Mouse (Mus musculus) gastrocnemius, postnatal 10 days (tissue): Measurements from ENCODE around the gene Coq7. TPM values are rescaled to one million over a fixed set of nuclear protein-coding genes. Genes with fewer than 3 reads are reported as not detected.

Experiments
- DNase-seq: peaks from one replicate; pipeline ENCODE4 v3.0.0; 2021; ENCODE audit warnings: mixed read lengths
- long read RNA-seq, 2 experiments: library from polyadenylated mRNA; stranded (forward); transcript quantifications; one replicate each; pipeline ENCODE4 v2.0.0; 2021
- total RNA-seq, 2 experiments: library from RNA; stranded (reverse); gene quantifications; 2 replicates each; pipeline ENCODE4 v1.2.3; 2021

Coq7 gene
- total RNA-seq, result 10 to 100 TPM; 61.9 to 80.5 TPM
- long read RNA-seq, experiment 1, transcript Coq7-201 (6 exons, 914 nt), result major isoform, 69 of 72 reads
- long read RNA-seq, experiment 1, partial matches to known transcripts, result 1 of 72 reads
- long read RNA-seq, experiment 1, other reads (novel, unspliced or antisense), result 2 of 72 reads
- long read RNA-seq, experiment 2, transcript Coq7-201 (6 exons, 914 nt), result major isoform, 84 of 87 reads
- long read RNA-seq, experiment 2, partial matches to known transcripts, result 1 of 87 reads
- long read RNA-seq, experiment 2, other reads (novel, unspliced or antisense), result 2 of 87 reads

DNA sequence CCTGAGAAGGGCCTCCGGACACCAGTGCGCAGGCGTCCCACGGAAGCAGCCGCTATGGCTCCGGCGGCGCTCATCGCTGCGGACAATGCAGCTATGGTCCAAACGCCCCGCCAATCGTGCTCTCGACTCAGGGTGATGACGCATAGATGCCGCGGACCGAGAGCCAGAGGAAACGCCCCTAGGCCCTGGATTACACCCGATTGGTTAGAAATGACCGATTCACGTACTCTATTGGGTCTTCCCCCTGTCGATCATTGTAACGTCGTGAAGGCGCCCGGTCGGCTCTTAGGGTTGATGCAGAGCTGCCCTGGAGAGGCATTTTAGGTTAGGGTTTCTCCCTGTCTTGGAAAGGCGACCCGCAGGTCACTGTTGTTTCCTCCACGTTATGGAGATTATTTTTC lies at the start of gene Coq7:
Gene Coq7 (minus strand): TSS at position 179 of the 401 bp plus-strand sequence.
- DNase-seq, result no peak

DNA sequence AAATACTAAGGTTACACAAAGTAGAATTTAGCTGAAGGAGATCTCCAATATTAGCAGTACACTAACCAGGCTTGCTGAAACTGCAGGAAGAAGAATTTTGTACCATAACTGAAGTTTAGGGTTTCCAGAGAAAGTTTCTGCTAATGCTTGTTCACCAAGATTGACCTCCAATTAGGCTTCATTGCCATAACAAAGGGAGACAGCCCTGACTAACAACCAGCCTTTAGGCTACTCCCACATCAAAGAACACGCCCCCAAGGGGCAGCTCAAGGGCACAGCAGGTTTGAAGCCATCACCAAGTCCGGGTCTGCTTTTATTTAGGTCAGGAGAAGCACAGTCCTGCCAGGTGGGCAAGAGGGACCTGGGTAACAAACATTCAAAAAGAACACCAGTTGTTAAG lies 46.8 kb upstream of the Coq7 start:
- DNase-seq, result no peak

DNA sequence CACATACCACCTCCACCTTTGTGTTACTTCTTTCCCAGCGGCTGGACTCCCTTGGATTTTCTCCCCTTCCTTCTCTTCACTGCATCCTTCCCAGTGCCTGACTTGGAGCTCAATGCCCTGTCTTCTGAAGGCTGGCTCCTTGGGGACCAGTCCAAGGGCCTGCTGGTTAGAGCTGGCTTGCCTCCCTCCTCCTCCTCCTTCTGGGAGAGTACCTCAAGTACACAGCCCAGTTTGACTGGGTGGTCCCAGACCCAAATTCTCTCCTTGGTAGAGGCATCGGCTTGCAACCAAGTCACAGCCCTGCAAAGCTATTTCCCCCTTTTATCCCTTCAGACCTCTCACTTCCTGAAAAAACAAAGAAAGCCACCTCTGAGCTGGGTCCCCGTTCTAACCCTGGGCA lies 45.1 kb upstream of the Coq7 start:
- no peak for DNase-seq

DNA sequence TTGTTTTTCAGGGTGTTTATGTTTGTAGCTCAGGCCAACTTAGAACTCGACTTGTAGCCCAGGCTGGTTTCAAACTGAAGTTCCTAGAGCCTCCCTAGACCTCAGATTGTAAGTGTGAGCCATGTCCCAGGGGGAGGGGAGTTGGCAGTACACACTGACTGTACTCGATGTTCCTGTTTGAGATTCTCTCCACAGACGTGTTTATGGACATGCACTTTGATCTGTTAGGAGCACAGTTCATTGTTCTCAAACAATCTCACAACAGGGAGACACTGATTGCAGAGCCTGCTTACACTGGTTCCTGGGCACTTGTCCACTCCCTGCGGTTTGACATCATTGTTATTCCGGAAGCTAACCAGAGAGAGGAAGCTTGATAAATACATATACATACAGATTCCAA lies 38.9 kb upstream of the Coq7 start:
- no peak for DNase-seq

DNA sequence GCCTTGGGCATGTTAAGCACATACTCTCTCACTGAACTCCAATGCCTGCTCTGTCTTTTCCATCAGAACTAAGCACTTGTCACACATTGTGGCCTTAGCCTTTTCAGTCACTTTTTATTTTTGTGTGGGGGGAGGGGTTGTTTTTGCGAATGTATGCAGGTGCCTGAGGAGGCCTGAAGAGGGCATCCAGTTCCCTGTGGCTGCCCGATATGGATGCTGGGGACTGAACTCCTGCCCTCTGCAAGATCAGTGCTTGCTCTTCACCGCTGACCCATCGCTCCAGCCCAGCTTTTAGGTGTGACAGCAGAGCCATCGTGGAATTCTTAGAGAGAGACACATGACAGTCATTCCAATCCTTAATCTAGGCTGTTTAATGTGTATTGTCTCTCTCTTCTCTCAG lies 38.2 kb upstream of the Coq7 start:
- DNase-seq, result no peak

DNA sequence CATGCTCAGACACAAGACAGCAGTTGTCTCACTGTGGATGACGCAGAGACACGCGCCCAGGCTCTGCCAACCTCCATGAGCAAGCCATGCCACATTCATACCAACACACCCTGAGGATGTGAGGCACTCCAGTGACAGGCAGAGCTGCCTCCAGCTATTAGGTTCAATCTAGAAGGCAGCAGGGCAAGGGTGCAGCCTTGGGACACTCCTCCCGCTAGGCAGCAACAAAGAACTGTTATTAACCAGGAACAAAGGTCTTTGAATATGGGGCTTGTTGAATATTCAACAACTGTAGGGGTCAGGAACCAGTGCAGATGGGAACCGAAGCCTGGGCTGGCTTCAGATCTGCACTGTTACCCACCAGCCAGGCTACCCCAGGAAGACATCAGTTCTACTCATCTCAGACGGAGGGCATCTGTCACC lies 36.0 kb upstream of the Coq7 start:
- no peak for DNase-seq

DNA sequence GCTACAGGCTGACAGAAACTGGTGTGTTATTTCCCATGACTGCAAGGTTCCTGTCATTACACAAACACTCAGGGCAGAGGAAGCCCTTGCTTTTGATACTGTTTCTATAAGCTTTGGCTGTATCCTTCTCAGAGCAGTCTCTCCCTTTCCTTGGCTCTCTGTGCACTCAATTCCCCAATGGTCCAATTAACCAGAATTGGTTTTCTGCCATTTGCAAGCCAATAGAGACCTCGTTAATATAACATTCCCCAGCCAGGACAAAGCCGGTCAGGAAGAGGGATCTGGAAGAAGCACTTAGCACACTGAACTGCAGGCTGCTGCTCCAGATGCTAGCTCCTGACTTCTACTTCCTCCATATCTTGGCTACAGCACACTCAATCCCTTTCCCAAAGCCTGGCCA lies 21.1 kb upstream of the Coq7 start:
- no peak for DNase-seq

DNA sequence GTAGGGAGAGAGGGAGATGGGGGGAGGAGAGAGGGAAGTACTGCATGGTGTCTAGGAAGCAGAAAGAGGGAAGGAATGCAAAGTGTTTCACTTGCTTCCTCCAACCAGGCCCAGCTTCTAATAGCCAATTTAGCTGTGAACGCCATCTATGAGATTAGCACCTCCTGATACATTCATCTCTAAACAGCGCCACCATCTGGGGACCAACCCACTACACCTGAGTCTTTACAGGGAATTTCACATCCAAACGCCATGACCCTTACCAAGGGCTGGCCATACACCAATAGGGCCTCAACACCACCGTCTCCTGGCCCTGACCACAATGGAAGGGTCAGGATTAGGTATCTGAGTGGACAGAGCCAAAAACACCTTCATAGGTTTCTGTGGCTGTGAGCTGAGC lies 20.7 kb upstream of the Coq7 start:
- DNase-seq, result no peak

DNA sequence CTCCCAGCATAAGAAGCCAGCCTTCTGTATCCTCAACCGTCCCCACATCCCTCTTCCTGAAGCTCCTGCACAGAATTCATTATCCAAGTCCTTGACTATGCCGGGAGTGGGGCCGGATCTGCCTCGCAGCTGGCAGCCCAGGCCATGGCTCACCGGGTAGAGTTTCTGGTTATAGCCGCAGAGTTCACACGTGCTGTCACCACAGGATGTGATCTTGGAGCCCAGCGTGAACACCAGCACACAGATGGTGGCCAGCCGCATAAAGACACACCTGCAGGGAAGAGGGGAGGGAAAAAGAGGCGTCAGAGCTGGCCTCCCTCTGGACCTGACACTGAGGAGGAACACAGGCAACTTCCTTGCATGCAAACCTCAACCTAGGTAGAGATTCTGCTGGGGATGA lies 14.3 kb upstream of the Coq7 start:
- DNase-seq, result no peak

DNA sequence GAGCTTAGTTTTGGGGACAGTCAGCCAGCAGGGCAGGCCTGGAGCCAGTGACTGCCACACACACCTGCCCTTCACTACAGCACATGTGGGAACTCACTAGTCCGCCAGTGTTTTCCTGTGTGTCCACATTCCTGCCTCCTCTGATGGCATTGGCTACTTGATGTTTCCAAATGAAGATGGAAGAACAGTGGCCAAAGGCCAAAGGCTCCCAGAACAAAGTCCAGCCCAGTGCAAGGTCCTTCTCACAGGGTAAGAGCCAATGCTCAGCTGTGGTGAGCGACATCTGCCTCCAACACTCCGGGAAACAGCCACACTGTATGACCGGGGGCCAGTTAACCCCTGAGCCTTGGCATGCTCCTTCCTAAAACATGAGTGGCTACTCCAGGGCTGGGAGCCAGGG lies 11.0 kb upstream of the Coq7 start:
- DNase-seq, result no peak

DNA sequence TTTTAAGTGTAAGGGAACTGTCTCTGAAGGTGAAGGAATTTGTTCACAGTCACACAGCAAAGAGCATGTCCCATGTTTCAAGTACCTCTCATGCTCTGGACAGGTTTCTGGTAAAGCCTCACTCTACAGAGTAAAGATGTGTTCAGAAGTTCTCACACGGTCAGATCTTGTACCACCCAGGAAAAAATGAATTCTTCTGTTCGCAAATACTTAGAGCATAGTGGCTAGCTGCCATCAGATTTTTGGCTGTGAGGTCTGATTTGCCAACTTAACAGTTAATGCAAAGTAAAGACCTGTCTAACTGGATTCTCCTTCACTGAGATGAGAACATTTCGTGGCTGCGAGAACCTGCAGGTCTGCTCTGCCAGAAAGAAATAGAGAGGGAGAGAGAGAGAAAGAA lies 1.9 kb upstream of the Coq7 start:
- DNase-seq, result no peak

DNA sequence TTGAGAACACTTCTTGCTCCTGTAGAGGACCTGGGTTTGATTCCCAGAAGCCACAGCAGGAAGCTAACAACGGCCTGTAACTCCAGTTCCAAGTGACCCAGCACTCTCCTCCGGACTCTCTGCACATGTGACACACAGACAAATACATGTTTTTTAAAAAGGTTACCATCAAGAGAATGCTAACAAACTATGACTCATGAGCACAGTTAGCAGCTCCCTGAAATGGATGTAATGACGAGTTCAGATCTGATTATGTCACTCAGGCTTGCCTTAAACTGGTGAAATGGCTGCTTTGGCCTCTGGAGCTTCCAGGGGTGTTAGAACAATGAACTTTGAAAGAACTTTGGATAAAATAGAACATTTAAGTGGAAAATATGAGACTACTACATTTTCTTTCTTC lies 1.2 kb upstream of the Coq7 start:
- DNase-seq, result no peak

DNA sequence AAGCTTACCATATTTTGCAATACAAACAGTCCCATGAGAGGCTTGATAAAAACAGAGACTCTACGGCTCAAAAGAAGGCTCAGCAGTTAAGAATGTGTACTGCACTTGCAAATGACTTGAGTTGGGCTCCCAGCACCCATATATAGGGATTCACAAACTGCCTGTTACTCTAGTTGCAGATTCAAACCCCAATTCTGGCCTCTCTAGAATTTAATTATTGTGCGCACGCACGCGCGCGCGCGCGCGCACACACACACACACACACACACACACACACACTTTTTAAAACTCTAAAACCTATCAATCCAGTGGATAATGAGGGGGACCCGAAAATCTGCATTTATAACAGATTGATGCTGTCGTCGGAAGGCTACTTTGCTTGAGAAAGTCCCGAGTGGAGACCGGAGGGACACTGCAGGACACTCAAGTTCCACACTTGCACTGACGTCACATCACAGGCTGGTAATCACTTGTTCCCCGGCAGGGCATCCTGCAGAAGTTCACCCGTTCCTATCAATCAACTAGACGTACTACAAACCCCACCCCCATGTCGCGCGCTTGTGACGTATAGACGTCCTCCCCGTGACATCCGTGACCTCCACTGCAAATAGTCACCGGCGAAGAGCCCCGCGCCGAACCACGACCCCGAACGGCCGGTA lies 508 bp downstream of the Coq7 start:
- DNase-seq, result peak; percentile 97

DNA sequence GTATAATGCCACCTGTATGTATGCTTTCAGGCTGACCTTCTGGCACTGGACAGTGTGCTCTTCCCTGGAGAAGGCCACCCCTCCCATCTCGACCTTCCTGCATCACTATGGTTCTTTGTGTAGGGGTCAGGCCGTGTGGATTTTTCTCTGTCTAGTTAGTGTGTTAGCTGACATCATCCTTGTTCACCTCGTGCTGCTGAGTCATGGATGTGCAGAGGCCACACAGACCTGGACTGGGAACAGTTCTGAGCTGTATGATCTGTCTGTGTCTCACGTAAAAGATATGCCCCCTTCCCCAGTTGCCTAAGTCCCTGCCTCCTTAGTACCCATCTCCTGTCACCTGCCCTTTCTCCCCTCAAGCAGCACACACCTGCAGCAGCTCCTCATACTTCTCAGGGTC lies 6.2 kb downstream of the Coq7 start:
- DNase-seq, result no peak

DNA sequence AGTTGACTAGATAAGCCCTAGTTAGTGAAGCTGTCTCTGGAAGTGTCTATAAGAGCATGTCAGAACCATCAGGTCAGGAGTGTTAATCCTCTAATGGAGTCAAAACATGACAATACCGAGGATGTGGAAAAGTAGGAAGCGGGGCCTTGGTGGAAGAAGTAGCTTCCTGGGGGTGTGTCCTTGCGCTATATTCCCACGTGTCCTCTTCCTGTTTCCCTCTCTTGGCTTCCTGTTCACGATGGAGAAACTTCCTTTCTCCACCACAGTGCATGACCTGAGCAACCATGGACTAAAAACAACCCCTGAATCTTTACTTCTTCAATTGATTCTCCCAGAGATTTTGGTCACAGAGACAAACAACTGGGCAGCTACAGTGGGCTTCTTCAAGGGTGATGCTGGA lies 11.1 kb downstream of the Coq7 start:
- no peak for DNase-seq

DNA sequence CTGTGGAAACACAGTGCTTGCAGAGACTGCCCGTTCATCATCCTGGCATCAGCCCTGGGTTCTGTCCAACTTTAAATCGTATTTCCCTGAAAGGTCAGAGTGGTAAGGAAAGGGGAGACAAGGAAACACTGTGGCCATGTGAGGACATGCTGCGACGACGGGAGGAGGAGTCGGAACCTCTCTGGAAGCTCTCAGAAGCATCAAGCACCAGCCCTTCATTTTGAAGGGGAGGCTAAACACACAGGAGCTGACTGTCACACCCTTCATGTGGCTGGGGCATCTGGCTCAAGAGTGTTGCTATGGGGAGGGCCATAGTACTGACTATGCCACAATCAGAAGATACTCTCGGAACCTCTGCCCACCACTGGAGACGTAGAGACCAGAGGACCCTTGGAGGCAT lies 13.5 kb downstream of the Coq7 start:
- no peak for DNase-seq

DNA sequence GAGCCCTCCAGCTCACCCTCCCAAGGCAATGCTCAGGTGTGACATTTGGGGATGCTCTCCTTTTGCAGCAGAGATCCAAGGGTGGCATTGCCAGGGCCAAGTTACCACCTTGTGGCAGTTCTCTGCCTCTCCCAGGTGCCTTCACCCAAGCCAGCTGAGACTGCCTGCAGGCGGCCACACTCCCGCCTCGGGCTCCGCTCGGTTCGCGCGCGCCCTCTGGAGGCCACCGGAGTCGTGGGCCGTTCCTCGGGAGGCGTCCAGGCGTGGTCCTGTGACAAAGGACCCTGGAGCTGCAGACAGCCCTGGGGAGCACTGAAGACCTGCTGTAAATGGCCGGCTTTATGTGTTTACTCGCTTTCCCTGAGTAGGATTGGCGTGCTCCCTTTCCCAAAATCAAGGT lies 14.5 kb downstream of the Coq7 start:
- peak; percentile 90 for DNase-seq

DNA sequence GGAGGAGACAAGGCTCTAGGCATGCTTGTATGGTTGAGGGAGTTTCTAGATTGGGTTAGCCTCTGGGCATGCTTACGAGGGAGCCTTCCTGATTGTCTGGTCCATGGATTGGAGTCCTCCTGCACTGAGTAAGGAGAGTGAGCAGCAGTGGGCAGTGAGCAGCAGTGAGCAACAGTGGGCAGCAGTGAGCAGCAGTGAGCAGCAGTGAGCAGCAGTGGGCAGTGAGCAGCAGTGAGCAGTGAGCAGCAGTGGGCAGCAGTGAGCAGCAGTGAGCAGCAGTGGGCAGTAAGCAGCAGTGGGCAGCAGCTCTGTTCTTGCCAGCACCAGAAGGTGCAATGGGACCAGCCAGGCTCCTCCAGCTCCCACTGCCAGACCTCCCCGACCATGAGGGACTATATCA lies 15.3 kb downstream of the Coq7 start:
- no peak for DNase-seq

DNA sequence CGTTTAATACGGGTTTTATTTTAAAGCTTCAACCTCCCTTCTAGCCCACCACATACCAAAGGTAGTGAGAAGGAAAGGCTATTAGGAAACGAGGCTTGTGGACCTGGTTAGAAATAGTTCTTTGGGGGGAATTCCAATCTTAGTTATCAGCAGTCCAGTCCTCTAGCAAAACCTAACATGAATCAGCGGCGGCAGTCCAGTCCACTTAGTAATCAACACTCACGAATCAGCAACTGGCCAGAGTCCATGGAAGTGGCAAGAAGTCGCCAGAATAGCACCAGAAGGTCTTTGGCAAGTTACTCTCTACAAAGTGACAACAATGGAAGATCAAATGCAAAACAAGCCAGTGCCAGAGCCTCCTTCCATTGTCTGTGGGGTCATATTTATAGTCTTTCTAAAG lies 24.6 kb downstream of the Coq7 start:
- DNase-seq, result no peak

DNA sequence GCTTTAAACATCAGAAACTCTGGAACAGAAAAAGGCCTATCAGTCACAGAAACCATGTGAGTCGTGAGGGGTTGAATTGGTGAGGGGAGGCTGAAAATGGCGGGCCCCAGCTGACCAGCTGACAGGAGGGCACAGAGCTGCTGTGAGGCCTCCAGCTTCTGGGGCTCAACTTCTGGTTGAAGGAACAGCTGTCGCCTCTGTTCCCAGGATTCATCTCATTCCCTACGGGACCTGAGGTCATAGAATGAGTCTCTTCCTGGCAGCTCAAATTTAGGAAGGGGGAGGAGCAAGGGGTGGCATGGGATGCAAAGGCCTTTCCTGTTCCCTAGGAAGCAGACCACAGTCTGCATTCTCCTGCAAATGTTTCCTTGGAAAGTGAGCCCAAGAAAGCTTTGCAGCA lies 29.3 kb downstream of the Coq7 start:
- no peak for DNase-seq

DNA sequence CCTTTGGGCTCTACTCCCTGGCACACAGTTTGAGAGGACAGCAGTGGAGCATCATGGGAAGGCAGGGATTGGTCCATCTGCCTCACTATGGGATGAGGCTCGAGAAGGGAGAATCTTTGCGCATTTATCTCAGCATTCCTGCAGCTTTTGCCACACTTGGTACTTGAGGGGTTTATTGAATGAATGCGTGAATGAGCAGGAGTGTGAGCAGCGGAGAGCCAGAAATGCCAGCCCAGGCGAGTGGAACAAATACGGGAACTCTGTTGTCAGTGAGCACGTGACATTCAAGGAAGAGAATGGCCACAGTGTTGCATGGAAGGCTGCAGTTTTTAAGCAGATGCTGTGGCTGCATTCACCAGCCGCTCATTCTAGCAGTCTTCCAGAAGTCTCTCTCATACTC lies 30.8 kb downstream of the Coq7 start:
- DNase-seq, result no peak

DNA sequence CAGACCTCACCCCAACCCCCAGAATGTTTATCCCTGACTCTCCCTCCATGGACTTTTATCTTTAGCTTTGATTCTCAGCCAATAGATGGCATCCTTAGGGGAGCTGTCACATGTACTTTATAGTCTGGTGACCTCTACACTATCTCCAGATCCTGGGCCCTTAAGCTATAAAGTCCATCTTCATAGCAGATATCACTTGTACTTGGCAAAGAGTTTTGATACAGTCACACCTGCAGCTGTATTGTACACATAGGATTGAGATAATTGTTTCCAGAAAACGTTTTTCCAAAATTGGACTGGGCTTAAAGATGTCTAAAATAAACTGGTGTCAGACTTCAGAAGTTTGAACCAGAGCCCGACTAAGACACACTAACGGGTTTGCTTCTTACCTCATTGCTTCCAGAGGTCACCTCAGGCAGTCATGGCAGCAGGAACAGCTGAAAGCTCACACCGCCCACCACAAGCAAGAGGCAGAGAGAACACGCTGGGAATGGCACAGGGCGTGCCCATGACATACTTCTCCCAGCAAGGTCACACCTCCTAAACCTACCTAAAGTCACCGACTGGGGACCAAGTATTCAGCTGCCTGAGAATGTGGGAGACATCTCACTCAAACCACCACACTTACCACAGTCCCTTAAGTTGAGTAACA lies 33.2 kb downstream of the Coq7 start:
- DNase-seq, result no peak

DNA sequence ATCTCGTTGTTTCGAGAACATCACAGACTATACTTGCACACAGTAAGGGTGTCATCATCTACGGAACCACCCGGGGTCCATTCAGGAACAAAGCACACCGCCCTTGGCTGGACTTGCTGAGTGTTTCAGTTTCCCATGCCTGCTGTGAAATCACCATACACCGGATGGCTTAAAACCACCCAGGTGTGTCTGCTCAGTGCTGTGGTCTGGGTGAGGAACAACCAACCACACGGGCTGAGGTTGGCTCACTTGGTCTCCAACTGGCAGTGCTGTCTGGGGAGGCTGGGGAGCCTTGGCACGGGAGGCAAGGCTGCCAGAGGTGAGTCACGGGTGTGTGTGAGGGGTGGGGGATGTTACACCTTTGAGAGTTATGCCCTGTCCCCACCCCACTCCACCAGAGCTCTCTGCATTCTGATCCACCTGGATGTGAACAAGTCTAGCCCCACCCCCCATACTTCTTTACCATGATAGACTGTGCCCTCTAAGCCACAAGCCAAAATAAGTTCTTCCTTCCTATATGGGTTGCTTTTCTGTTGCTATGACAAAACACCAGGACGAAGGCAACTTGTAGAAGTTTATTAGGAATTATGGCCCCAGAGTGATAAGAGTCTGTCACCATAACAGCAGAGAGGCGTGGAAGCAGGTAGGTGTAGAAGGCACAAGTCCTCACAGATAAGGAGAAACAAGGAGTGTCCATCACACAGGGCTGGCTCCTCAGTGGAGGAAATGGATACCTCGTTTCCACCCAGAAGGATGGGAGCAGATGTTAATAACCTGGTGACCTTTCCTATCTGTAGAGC lies 34.0 kb downstream of the Coq7 start:
- DNase-seq, result no peak
